Comparison of ENCODE assay signal across 9 mouse cellular contexts in genomic region chr2:11375092-11375491, GRCm38 (mm10).
DNase-seq lines count a peak whose midpoint lies in the region; ATAC-seq and TF ChIP-seq lines count a peak whose summit lies in the region.
"Had no signal": no experiment of that assay in that cellular context is flagged by ENCODE, and none has a peak within 500 bp of the region (broad histone marks: within the 10 kb centered on the region; RNA-seq: fewer than 3 reads in every experiment).

No protein-coding gene starts in this region.

- H3K9me3 ChIP-seq in midbrain, postnatal 0 days (ENCODE audit: low read length) = no peaks in the 10 kb centered on the region
- H3K9me3 ChIP-seq in midbrain, embryonic 14.5 days (ENCODE audit: control insufficient read depth, low read length) = no peaks in the 10 kb centered on the region
- H3K9me3 ChIP-seq in kidney, embryonic 16.5 days (ENCODE audit: low read length) = no peaks in the 10 kb centered on the region
- H3K9me3 ChIP-seq in neural tube, embryonic 15.5 days (replicated peaks) = no peaks in the 10 kb centered on the region
- H3K9me3 ChIP-seq: limb, embryonic 13.5 days had no signal

- no peaks in the 10 kb centered on the region for H3K27me3 ChIP-seq in midbrain, postnatal 0 days (ENCODE audit: insufficient read depth, low read length)
- H3K27me3 ChIP-seq in midbrain, embryonic 14.5 days (ENCODE audit: control insufficient read depth, insufficient read depth, low read length) = no peaks in the 10 kb centered on the region
- no peaks in the 10 kb centered on the region for H3K27me3 ChIP-seq in kidney, embryonic 16.5 days (ENCODE audit: insufficient read depth, low read length)
- no peaks in the 10 kb centered on the region for H3K27me3 ChIP-seq in neural tube, embryonic 15.5 days (replicated peaks)
- H3K27me3 ChIP-seq: limb, embryonic 13.5 days had no signal

- peak; percentile 6 for DNase-seq in midbrain, postnatal 0 days (ENCODE audit: low spot score)
- no peak for DNase-seq in midbrain, embryonic 14.5 days
- DNase-seq in adrenal gland, postnatal 14 days = peak; percentile 71
- no peak for DNase-seq in neural tube, embryonic 10.5 days (ENCODE audit: extremely low spot score, low spot score)
- no peak for DNase-seq in cerebellum, postnatal 36 days

- WGBS in midbrain, postnatal 0 days = 64% methylated on average over 6 of the region's 6 CpGs
- 70% methylated on average over 6 of the region's 6 CpGs for WGBS in midbrain, embryonic 14.5 days
- WGBS in kidney, embryonic 16.5 days = 65% methylated on average over 6 of the region's 6 CpGs
- WGBS in neural tube, embryonic 15.5 days = 74% methylated on average over 6 of the region's 6 CpGs

- no peak overlapping the region for H3K4me2 ChIP-seq in midbrain, postnatal 0 days (ENCODE audit: low read depth, low read length, poor library complexity, severe bottlenecking)
- H3K4me2 ChIP-seq in midbrain, embryonic 14.5 days (ENCODE audit: low read length) = no peak overlapping the region
- no peak overlapping the region for H3K4me2 ChIP-seq in kidney, embryonic 16.5 days (replicated peaks; ENCODE audit: low read depth, low read length)
- no peak overlapping the region for H3K4me2 ChIP-seq in neural tube, embryonic 15.5 days
- H3K4me2 ChIP-seq: limb, embryonic 13.5 days had no signal

- no peaks in the 10 kb centered on the region for H3K36me3 ChIP-seq in midbrain, postnatal 0 days (ENCODE audit: insufficient read depth, low read length)
- H3K36me3 ChIP-seq in midbrain, embryonic 14.5 days (ENCODE audit: control insufficient read depth, insufficient read depth, low read length) = no peaks in the 10 kb centered on the region
- no peaks in the 10 kb centered on the region for H3K36me3 ChIP-seq in kidney, embryonic 16.5 days (ENCODE audit: insufficient read depth, low read length)
- H3K36me3 ChIP-seq in neural tube, embryonic 15.5 days = no peaks in the 10 kb centered on the region
- H3K36me3 ChIP-seq: limb, embryonic 13.5 days had no signal

- H3K9ac ChIP-seq in midbrain, postnatal 0 days (replicated peaks; ENCODE audit: low read length, poor library complexity, severe bottlenecking) = no peak overlapping the region
- H3K9ac ChIP-seq in midbrain, embryonic 14.5 days (replicated peaks; ENCODE audit: low read length) = no peak overlapping the region
- H3K9ac ChIP-seq in kidney, embryonic 16.5 days (replicated peaks; ENCODE audit: low read length) = no peak overlapping the region
- no peak overlapping the region for H3K9ac ChIP-seq in neural tube, embryonic 15.5 days (replicated peaks)
- H3K9ac ChIP-seq: limb, embryonic 13.5 days had no signal

- no peaks in the 10 kb centered on the region for H3K4me1 ChIP-seq in midbrain, postnatal 0 days (ENCODE audit: insufficient read depth, low read length)
- no peaks in the 10 kb centered on the region for H3K4me1 ChIP-seq in midbrain, embryonic 14.5 days (ENCODE audit: control insufficient read depth, insufficient read depth, low read length)
- peaks cover 15% of the 10 kb centered on the region for H3K4me1 ChIP-seq in kidney, embryonic 16.5 days (ENCODE audit: insufficient read depth, low read length)
- H3K4me1 ChIP-seq in neural tube, embryonic 15.5 days = no peaks in the 10 kb centered on the region
- H3K4me1 ChIP-seq: limb, embryonic 13.5 days had no signal

- no peak overlapping the region for H3K27ac ChIP-seq in midbrain, postnatal 0 days (ENCODE audit: low read depth, low read length)
- no peak overlapping the region for H3K27ac ChIP-seq in midbrain, embryonic 14.5 days (replicated peaks; ENCODE audit: low read depth, low read length)
- H3K27ac ChIP-seq in kidney, embryonic 16.5 days (ENCODE audit: low read length) = no peak overlapping the region
- no peak overlapping the region for H3K27ac ChIP-seq in neural tube, embryonic 15.5 days (replicated peaks)
- H3K27ac ChIP-seq: limb, embryonic 13.5 days had no signal

- TF ChIP-seq CTCF in midbrain, postnatal 0 days (IDR thresholded peaks at IDR 0.05) = no peak

- no peak for ATAC-seq in midbrain, postnatal 0 days (ENCODE audit: low FRiP score)
- ATAC-seq in midbrain, embryonic 14.5 days (ENCODE audit: low FRiP score, low TSS enrichment) = no peak
- ATAC-seq in kidney, embryonic 16.5 days (ENCODE audit: low FRiP score, low TSS enrichment) = 0 out of 2 replicates have a peak, but pooled peaks have one; percentile 62
- ATAC-seq in monocyte, adult 5-6 weeks (replicated peaks; ENCODE audit: insufficient number of reproducible peaks, low FRiP score, low TSS enrichment, poor library complexity, severe bottlenecking) = peak; percentile 98
- no peak for ATAC-seq in neural tube, embryonic 15.5 days (ENCODE audit: low FRiP score)

- no peak overlapping the region for H3K4me3 ChIP-seq in midbrain, postnatal 0 days (ENCODE audit: low read depth, low read length)
- no peak overlapping the region for H3K4me3 ChIP-seq in midbrain, embryonic 14.5 days (replicated peaks; ENCODE audit: low read depth, low read length)
- no peak overlapping the region for H3K4me3 ChIP-seq in kidney, embryonic 16.5 days (ENCODE audit: low read length)
- H3K4me3 ChIP-seq in neural tube, embryonic 15.5 days (replicated peaks) = no peak overlapping the region
- H3K4me3 ChIP-seq: limb, embryonic 13.5 days had no signal

Comparison
In these comparisons a context has a peak if more than half of its experiments do, and no peak if none do; other contexts are left out.
1. DNase-seq: peak in midbrain, postnatal 0 days (single experiment) and adrenal gland, postnatal 14 days (single experiment); none in midbrain, embryonic 14.5 days (single experiment), neural tube, embryonic 10.5 days (single experiment) and cerebellum, postnatal 36 days (0 of 2).
2. ATAC-seq: peak in kidney, embryonic 16.5 days (single experiment) and monocyte, adult 5-6 weeks (single experiment); none in midbrain, postnatal 0 days (single experiment), midbrain, embryonic 14.5 days (single experiment) and neural tube, embryonic 15.5 days (single experiment).